Mouse (Mus musculus): ENCODE data around the gene Ankrd13c. TPM values are rescaled to one million over a fixed set of nuclear protein-coding genes. Genes with fewer than 3 reads are reported as not detected.
"Not testable (repeated sequence)": the region's sequence is repeated elsewhere in the genome, so short reads cannot be mapped to it uniquely, and the experiment has no call there.

The Ankrd13c gene
- total RNA-seq (2015) (48.7 and 52.0 TPM in 2 replicates), total RNA-seq (2017) (29.2 and 42.6 TPM in 2 replicates)

GRCm38 (mm10) chr3:157946843-157947358 is at the start of gene Ankrd13c:
TSS of gene Ankrd13c (plus strand) at chr3:157947239.
- peak; percentile 89 for ATAC-seq (ENCODE audit: poor library complexity, severe bottlenecking)

DNA sequence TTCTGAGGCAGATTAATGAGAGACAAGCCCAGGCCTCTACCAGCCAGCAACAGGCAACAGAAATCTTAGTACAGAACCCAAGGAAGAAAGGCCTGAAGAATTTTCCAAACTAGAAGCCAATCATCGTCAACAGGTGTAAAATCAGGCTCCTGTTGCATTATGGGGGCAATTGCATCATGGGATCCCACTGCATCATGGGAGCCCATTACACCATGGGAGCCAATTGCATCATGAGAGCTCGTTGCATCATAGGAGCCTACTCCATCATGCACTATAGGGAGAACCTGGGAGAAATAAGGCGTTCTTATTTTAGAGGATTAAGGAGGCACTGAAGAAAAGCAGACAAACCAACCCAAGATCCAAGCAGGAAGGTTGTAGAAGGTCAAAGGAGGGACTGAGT is 49.4 kb upstream of the Ankrd13c start:
- ATAC-seq (ENCODE audit: poor library complexity, severe bottlenecking) = no peak

- ATAC-seq (ENCODE audit: poor library complexity, severe bottlenecking) = no peak
Measured at GRCm38 (mm10) chr3:157899986-157900385, 47.1 kb upstream of the Ankrd13c start.

DNA sequence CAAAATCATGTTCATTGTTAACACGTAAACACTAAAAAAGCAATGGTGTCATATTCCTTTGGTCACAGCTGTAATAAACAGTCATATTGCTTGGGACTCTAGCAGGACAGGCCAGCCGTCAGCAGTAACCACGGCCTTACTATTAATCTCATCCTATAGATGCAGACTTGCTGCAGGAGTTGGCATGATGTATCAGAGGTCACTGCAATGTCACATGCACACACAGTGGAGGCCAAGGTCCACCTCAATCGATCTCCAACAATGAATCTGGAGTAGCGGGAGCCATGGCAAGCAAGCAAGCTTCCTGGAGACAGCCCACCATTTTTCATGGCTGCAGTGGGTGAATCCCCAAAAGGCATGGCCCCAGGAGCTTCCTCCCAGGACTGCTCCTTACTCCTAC is 45.3 kb upstream of the Ankrd13c start:
- no peak for ATAC-seq (ENCODE audit: poor library complexity, severe bottlenecking)

DNA sequence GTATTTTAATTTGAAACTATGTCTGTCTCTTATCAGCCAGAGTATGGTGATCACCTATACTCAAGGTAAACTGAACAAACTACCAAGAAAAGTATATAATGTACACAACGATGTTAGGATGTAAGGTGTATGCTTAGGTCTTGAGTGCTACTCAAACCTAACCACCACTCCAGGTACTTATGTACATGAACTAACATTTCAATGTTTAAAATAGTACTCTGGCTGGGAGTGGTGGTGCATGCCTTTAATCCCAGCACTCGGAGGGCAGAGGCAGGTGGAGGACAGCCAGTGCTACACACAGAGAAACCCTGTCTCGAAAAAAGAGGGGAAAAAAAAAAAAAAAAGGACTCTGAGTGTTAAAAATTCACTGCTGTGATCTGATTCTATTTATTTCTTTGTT is 38.9 kb upstream of the Ankrd13c start:
- no peak for ATAC-seq (ENCODE audit: poor library complexity, severe bottlenecking)

DNA sequence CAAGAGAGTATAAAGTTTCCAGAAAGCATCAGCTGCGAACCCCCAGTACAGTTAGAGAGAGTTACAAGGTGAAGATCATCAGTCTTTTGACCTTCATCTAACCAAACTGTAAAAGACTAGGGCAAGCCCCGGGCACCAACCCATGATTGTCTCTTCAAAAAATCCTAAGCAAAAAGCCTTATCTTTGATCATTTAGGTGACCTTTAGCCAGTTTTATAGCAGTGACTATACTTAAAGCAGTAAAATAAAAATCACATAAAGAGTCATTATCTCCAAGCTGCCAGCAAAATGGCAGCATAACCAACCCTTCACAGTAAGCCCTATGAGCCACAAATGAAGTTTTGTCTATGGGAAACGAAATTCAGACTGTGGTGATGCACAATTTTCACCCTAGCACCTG is 36.8 kb upstream of the Ankrd13c start:
- no peak for ATAC-seq (ENCODE audit: poor library complexity, severe bottlenecking)

- ATAC-seq (ENCODE audit: poor library complexity, severe bottlenecking) = no peak
Measured at GRCm38 (mm10) chr3:157912155-157912554, 34.9 kb upstream of the Ankrd13c start.

DNA sequence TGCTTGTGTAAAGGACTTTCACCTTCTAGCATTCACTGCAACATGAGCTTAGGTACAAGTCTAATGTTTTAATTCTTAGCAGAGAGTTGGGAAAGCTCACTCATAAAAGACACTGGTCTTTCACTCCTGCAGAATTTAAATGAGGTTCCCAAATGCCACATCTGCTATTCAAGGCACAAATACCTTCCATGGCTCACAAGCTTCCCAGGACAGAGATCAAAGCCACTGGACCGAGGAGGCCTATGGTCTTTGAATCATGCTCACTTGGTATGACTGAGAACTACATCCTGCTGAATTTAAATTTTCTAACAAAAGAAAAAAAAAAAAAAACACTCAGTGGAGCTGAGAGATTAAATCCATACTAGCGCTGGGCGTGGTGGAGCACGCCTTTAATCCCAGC is 30.7 kb upstream of the Ankrd13c start:
- ATAC-seq (ENCODE audit: poor library complexity, severe bottlenecking) = no peak

- no peak for ATAC-seq (ENCODE audit: poor library complexity, severe bottlenecking)
Measured at GRCm38 (mm10) chr3:157921376-157921775, 25.7 kb upstream of the Ankrd13c start.

DNA sequence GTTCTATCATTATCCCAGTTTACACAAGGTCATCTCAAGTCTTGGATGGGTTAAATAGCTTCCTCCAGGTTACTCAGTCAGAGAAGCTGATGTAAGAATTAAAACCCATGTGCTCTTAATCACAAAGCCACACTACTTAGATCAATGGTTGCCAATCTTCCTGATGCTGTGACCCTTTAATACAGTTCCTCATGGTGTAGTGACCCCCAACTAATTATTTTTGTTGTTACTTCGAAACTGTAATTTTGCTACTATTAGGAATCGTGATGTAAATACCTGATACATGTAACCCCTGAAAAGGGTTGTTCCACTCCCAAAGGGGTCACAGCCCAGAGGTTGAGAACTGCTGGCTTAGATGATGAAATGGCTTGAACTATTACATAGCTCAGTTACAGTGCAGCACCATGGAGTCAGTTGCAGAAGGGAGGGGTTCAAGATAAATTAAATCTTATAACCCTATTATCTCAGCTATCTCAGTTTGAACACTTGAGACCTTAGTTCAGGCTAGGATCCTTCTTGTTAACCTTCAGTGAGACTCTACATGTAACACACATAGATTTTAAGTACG is 23.7 kb upstream of the Ankrd13c start:
- no peak for ATAC-seq (ENCODE audit: poor library complexity, severe bottlenecking)

DNA sequence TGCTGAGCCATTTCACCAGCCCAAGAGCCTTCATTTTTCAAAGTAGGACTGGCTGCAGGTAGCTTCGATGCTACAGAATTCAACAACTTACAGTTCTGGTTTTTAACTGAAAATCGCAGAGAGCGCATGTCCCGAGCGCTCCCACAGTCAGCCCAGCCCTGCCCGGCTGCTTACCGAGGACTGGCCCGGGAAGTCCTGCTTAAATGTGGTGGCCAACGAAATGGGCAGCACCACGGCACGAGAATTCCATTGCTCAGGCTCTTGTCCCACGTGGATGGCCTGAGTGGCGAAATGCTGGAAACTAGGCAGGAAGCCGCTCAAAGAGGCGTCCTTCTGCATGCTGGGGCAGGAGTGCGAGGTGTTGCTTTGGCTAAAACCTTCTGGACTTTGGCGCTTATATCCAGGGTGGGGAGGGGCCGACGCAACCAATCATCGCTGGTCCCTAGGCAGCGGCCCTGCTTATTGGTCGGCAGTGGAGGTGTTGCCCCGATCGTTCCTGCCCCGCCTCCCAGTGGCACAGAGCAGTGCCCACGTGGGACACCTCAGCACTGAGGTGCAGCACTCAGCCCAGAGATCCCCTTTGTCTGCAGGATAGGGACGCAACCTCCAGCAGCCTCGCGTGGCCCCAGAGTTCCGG is 22.2 kb upstream of the Ankrd13c start, which contains the start of gene Cth:
Gene Cth, minus strand, starts transcription at position 386 of the 637 bp plus-strand sequence.
- peak; percentile 97 for ATAC-seq (ENCODE audit: poor library complexity, severe bottlenecking)

GRCm38 (mm10) chr3:157925706-157926510 is 21.1 kb upstream of the Ankrd13c start:
- ATAC-seq (ENCODE audit: poor library complexity, severe bottlenecking) = no peak

GRCm38 (mm10) chr3:157926761-157927160 is 20.3 kb upstream of the Ankrd13c start:
- ATAC-seq (ENCODE audit: poor library complexity, severe bottlenecking) = no peak

GRCm38 (mm10) chr3:157928731-157929130 is 18.3 kb upstream of the Ankrd13c start:
- no peak for ATAC-seq (ENCODE audit: poor library complexity, severe bottlenecking)

DNA sequence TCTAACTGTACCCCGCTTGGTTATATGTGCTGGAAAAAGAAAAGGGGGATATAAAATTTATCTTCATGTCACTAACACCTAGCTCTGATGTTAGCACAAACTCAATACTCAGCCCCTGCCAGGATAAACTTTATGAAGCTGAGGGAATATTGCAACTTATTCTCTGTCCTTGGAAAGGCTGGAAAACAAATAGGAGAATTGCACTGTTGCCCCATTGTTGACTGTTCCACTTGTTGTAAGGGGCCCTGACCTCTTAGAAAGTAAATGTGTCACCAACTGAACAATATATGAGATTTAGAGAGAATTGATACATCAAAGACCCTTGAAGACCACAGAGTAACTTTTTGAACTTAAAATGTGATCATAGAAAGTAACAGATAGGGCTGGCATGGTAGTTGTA is 17.6 kb upstream of the Ankrd13c start:
- no peak for ATAC-seq (ENCODE audit: poor library complexity, severe bottlenecking)

DNA sequence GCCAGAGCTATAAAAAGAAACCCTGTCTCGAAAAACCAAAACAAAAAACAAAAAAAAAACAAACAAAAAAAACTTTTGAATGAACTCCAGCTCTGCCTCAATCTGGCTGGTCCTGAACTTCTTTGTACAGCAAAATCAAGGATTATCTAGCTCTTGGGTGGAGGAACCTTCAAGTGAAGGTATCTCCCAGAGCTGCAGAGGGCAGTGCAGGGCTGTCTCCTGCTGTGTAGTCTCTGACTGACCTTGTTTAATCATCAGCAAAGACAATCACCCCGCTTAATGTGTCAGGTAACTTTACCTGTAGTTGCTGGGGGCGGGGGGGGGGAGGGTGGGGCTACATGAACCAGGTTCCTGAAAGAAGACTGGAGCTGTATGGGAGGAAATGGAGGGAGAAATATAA is 15.4 kb upstream of the Ankrd13c start:
- ATAC-seq (ENCODE audit: poor library complexity, severe bottlenecking) = no peak

GRCm38 (mm10) chr3:157932074-157932473 is 15.0 kb upstream of the Ankrd13c start:
- no peak for ATAC-seq (ENCODE audit: poor library complexity, severe bottlenecking)

DNA sequence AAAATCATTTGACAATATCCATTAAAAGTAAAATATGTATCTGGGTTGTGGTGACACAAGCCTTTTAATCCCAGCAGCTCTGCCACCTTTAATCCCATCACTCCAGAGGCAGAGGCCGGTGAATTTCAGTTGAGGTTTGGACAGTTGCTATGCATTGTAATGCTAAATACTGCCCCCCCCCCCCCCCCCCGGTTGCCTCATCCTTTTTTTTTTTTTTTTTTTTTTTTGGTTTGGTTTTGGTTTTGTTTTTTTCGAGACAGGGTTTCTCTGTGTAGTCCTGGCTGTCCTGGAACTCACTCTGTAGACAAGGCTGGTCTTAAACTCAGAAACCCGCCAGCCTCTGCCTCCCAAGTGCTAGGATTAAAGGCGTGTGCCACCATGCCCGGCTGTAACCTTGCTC is 13.8 kb upstream of the Ankrd13c start:
- not testable (repeated sequence) for ATAC-seq (ENCODE audit: poor library complexity, severe bottlenecking)

DNA sequence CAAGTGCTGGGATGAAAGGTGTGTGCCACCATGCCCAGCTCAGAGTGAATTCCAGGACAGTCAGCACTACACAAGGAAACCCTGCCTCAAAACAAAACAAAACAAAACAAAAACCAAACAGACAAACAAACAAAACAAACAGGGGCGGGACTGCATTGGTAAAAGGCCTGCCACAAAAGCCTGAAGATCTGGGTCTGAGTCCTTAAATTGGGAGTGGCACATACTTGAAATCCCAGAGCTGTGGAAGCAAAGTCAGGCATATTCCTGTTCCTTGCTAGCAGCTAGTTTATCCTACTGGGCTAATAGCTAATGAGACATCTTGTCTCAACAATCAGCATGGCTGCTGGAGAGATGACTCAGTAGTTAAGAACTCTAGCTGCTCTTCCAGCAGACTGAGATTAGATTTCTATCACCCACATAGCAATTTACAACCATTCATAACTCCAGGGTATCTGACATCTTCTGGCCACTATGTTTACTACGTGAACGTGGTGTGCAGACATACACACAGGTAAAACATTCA is 12.7 kb upstream of the Ankrd13c start:
- no peak for ATAC-seq (ENCODE audit: poor library complexity, severe bottlenecking)

GRCm38 (mm10) chr3:157938585-157938984 is 8.5 kb upstream of the Ankrd13c start:
- peak; percentile 63 for ATAC-seq (ENCODE audit: poor library complexity, severe bottlenecking)

Measured in megakaryocyte, adult 5-6 weeks (primary cell).